Mouse (Mus musculus): Measurements from ENCODE around the gene Zfp503.

Zfp503 gene

GRCm38 (mm10) chr14:21994061-21994990 is 4.9 kb upstream of the Zfp503 start:
- in situ Hi-C loops (cut with MboI; ENCODE audit: low sequenced_read_pairs): no loop called here

- in situ Hi-C loops (cut with MboI; ENCODE audit: low sequenced_read_pairs): no loop called here
Measured at GRCm38 (mm10) chr14:21993251-21994060, 4.1 kb upstream of the Zfp503 start.

- in situ Hi-C loops (cut with MboI; ENCODE audit: low sequenced_read_pairs): no loop called here
Measured at GRCm38 (mm10) chr14:21992321-21992885, 3.0 kb upstream of the Zfp503 start.

GRCm38 (mm10) chr14:21991856-21992255 is 2.5 kb upstream of the Zfp503 start:
- in situ Hi-C loops (cut with MboI; ENCODE audit: low sequenced_read_pairs): no loop called here

DNA sequence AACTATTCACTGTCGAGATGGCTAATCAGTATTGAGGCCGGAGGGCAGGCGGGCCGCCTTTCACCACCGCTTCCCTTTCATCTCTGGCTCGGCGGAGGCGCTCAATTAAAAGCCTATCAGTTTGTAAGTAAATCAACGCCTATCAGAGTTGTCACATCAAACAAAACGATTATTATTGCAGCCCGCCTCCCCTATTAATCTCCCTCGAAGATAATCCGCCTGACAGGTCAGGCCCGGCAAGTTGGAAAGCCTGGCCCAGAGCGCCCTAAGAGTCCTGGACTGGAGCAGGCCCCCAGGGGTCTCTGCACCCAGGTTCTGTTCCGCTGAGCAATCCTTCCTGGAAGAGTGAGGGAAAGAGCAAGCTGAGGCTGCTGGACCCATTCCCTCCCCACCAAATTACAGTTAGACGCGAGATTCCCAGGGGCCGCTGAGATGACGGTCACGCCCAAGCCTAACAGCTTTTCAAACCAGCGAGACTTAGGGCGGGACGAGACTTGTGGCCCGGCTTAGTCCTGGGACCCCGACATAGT is 1.9 kb upstream of the Zfp503 start:
- in situ Hi-C loops (cut with MboI; ENCODE audit: low sequenced_read_pairs): no loop called here

DNA sequence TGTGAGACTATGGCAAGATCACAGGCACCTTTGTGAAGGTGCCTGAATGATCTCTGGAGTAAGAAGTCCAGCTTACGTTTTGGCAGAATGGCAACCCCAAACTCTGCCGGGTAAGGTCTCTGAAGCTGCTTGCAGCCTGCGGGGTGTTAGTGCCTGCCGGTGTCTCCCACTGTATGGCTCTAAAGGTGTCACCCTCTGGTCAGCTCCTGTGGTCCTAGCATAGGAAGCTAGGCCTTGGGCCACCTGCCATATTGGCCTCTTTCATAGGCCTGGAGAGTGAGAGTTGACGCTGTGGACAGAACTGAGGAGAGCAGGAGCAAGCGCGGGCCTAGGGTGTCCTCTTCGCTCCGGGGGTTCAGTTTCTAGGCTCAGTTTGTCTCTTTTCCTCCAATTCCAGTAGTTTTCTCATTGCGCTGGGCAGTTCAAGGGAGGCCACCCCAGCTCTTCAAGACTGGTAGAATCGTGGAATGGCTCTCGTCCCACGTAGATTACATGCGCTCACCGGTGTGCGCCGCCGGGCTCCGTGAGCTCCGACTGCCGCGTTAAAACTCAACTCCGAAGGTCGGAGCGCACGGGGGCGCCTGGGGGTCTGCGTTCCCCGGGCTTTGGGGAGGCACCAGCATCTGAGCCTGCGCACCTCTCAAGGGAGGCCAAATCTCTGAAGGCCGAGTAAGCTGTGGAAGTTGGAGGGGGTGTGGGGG is 1.1 kb upstream of the Zfp503 start:
- in situ Hi-C loops (cut with MboI; ENCODE audit: low sequenced_read_pairs): no loop called here

GRCm38 (mm10) chr14:21988577-21989290 is 667 bp downstream of the Zfp503 start:
- in situ Hi-C loops (cut with MboI; ENCODE audit: low sequenced_read_pairs): no loop called here

DNA sequence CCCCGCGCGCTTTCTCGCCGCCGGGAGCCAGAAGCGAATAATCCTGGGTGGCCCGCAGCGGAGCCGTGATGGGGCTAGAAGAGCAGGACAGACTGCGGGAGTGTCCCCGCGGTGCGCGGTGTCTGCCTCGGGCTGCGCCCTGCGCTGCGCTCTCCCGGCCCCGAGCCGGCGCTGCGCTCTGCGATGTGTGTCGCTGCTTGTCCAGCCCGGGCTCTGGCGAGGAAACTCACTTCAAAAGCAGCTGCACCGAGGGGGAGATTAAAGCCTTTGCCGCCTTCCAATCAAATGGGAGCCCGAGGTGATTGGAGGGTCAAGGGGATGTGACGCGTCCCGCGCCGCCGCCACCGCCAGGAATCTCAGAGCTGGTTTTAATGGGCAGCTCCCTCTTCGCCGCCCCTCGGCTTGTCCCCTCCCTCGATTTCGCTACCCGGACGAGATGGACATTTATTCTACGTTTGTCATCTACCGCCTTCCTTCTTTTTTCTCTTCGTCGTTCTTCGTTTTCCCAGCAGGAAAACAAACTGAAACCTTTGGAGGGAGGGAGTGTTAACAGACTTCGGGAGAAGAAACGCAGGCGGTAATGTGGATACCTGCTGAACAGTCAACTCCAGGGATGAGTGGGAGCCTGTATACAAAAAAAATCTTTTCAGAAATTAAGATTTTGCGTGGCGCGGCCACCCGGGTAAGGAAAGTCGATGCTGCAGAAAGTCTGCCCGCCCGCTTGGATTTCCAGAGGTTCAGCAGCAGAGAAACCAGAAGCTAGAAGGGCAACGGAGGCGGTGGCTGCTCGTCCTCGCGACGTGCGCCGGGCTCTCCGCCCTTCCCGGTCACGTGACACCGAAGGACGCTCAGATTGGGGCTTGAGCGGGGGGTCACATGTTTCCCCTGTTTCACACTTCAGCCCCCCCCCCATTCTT is 1.5 kb downstream of the Zfp503 start:
- in situ Hi-C loops (cut with MboI; ENCODE audit: low sequenced_read_pairs): no loop called here

GRCm38 (mm10) chr14:21986733-21987659 is 2.4 kb downstream of the Zfp503 start:
- in situ Hi-C loops (cut with MboI; ENCODE audit: low sequenced_read_pairs): no loop called here

DNA sequence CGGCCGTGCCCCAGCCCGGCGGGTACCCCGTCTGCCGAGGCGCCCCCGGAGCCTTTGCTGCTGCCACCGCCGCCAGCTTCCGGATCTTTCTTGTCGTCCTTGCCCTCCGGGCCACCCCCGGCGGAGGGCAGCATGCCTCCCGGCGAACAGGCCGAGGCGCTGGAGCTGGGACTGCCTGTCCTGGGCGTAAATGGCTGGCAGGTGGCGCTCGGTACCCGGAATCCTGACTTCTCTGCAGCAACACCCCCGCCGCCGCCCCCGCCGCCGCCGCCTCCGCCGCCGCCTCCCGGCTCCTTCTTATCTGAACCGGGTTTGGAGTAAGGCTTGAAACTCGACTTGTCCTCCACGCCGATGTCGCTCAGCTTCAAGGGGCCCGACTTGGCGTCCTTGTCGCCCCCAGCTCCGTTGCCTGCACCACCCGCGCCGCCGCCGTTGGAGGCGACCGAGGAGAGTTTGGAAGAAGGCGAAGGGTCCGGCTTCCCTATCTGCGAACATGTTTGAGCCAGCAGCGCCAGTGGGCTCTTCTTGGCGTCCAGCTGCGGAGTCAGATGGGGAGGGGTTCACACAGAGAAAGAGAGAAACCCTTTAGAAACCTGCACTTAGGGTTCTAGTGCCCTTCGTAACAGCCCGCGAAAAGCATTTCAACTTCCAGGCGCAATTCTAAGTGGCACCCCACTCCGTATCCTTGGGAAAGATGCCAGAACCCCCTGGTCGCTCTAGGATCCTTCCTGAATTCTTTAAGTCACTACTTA is 3.2 kb downstream of the Zfp503 start:
- in situ Hi-C loops (cut with MboI; ENCODE audit: low sequenced_read_pairs): no loop called here

DNA sequence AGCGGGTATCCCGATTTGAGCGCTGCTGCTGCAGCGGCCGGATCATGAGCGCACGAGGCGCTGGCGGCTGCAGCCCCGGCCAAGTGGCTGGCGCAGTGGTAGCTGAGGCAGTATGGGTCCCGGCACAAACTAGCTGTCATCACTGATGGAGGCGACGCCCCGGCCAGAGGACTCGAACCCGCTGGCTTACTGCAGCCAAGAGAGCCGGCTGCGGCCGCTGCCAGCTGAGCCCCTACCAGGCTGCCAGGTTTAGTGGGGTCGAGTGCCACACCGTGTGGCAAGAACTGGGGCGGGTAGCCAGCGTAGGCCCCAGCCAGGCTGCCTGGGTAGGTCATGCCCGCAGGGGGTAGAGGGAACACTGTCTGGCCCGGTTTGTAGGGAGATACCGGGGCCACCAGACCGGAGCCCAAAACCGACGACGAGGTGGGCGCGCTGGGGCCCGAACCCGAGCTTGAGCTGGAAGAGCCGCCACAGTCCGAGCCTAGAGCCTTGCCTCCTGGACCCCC is 3.9 kb downstream of the Zfp503 start:
- in situ Hi-C loops (cut with MboI; ENCODE audit: low sequenced_read_pairs): no loop called here

GRCm38 (mm10) chr14:21984757-21985425 is 4.5 kb downstream of the Zfp503 start:
- in situ Hi-C loops (cut with MboI; ENCODE audit: low sequenced_read_pairs): no loop called here

DNA sequence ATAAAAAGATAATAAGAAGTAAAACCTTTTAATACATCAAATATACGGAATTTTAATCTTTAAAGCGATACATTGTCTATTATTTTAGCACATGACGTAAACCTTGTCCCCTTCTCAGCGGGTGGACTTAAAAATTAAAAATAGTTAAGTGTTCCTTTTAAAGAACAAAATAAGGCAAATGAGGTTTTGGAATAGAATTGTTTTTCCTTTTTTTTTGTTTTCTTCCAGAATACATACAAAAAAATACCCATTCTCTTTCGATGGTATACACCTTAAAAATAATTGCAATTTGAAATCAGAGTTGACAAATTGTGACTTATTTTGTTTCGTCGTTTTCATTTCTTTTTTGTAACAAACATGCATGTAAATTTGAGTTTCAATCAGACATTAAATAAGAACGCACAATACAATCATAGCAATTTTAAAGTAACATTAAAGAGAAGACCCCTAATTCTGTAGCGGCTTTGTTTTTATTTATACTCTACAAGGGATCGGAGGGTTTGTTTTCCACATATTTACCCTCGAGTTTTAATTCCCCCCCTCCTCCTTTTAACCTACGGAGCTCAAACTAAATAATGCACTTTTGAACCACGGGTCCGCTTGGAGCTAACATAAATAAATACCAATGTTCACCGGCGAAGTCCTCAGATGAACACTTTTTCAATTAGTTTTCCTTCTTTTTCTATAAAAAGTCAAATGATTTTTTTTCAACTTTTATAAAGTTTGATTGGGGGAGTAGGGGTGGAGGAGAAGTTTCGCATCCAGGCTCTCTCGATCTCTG is 5.3 kb downstream of the Zfp503 start:
- in situ Hi-C loops (cut with MboI; ENCODE audit: low sequenced_read_pairs): no loop called here

DNA sequence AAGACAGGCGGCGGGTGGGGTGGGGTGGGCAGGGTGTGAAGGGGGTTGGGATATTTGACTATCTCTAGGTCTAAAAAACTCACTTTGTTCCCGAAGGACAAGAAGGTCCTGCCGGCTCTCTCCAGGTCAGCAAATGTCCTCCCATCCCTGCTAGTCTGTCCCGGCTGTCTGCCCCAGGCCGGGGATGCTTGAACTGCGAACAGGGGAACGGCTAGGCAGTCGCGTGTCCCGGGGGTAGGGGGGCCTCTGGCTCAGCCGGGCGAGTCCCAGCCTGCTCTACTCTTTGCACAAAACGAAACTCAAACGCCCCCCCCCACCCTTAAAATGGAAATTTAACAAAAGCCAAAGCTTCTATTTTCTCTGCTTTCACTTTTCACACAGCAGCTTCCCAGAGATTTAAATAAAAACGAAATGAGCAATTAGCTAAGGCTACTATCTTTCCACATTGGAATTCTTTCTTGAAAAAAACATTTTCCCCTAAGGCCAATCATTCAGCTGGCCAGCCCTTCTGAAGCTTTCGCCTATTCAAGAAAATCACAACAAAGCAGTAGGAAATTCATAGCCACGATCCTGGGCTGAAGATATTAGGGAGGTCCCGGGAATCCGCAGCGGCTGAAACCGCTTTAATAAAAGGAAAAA is 6.0 kb downstream of the Zfp503 start:
- in situ Hi-C loops (cut with MboI; ENCODE audit: low sequenced_read_pairs): no loop called here

- in situ Hi-C loops (cut with MboI; ENCODE audit: low sequenced_read_pairs): no loop called here
Measured at GRCm38 (mm10) chr14:21982592-21983310, 6.7 kb downstream of the Zfp503 start.
